Mouse (Mus musculus) urinary bladder, adult 2 months (tissue): ENCODE data around the gene Gm26566. TPM values are rescaled to one million over a fixed set of nuclear protein-coding genes. Genes with fewer than 3 reads are reported as not detected.
"Not testable (repeated sequence)": the region's sequence is repeated elsewhere in the genome, so short reads cannot be mapped to it uniquely, and the experiment has no call there.

Experiments used
- DNase-seq: peaks from one replicate; pipeline ENCODE4 v3.0.0; 2022; ENCODE audit warnings: low spot score
- polyA plus RNA-seq: library from polyadenylated mRNA; depleted of rRNA; stranded (reverse); fragments of >200 nt; gene quantifications from 2 replicates; pipeline ENCODE4 v1.2.3, GENCODE M21; 2012; rRNA removed

Gm26566 gene
- polyA plus RNA-seq, 1 experiment, result 0.66 TPM

GRCm38 (mm10) chr4:88739036-88739435 is 17.4 kb downstream of the Gm26566 start:
- DNase-seq, result no peak

GRCm38 (mm10) chr4:88741426-88741825 is 19.8 kb downstream of the Gm26566 start:
- DNase-seq, result no peak

- DNase-seq, result no peak
These were observed 21.3 kb downstream of the Gm26566 start for GRCm38 (mm10) chr4:88742771-88743371.

GRCm38 (mm10) chr4:88744207-88744606 is 22.6 kb downstream of the Gm26566 start:
- DNase-seq, result no peak

- no peak for DNase-seq
These were observed 28.3 kb downstream of the Gm26566 start for GRCm38 (mm10) chr4:88749926-88750325.

- peak; percentile 80 for DNase-seq
These were observed 33.3 kb downstream of the Gm26566 start, which contains the start of gene Gm13271 for GRCm38 (mm10) chr4:88754818-88755340. Gm13271 (plus strand) TSS chr4:88754868.

- not testable (repeated sequence) for DNase-seq
These were observed 35.2 kb downstream of the Gm26566 start for GRCm38 (mm10) chr4:88756581-88757513.

- peak; percentile 99 for DNase-seq
These were observed 36.0 kb downstream of the Gm26566 start for GRCm38 (mm10) chr4:88757628-88758031.

GRCm38 (mm10) chr4:88758751-88759150 is 37.1 kb downstream of the Gm26566 start:
- not testable (repeated sequence) for DNase-seq

- not testable (repeated sequence) for DNase-seq
These were observed 38.1 kb downstream of the Gm26566 start, which contains the start of gene Gm13283 for GRCm38 (mm10) chr4:88759610-88760268. Gm13283 (plus strand) TSS chr4:88760119.

GRCm38 (mm10) chr4:88760431-88760830 is 38.8 kb downstream of the Gm26566 start:
- DNase-seq, result peak; percentile 47

GRCm38 (mm10) chr4:88761776-88762175 is 40.2 kb downstream of the Gm26566 start:
- DNase-seq, result peak; percentile 83

GRCm38 (mm10) chr4:88762341-88762740 is 40.7 kb downstream of the Gm26566 start:
- peak; percentile 36 for DNase-seq

- not testable (repeated sequence) for DNase-seq
These were observed 41.9 kb downstream of the Gm26566 start for GRCm38 (mm10) chr4:88763384-88764018.

Other genes starting within 250 kb of the Gm26566 start
- gene Ifnb1, start 199.0 kb upstream of the Gm26566 start, polyA plus RNA-seq, result not detected in 2 replicates
- gene Ifna15, start 163.6 kb upstream of the Gm26566 start, polyA plus RNA-seq, result not detected in 2 replicates
- gene Ifna14, start 150.0 kb upstream of the Gm26566 start, polyA plus RNA-seq, result not detected in 2 replicates
- not detected in 2 replicates for gene Ifna9, start 129.4 kb upstream of the Gm26566 start, polyA plus RNA-seq
- not detected in 2 replicates for gene Ifna12, start 118.4 kb upstream of the Gm26566 start, polyA plus RNA-seq
- gene C87499, start 87.4 kb upstream of the Gm26566 start, polyA plus RNA-seq, result not detected in 2 replicates
- not detected in 2 replicates for gene Ifna13, start 77.3 kb upstream of the Gm26566 start, polyA plus RNA-seq
- gene Ifna16, start 44.9 kb upstream of the Gm26566 start, polyA plus RNA-seq, result not detected in 2 replicates
- not detected in 2 replicates for gene Ifna2, start 37.9 kb upstream of the Gm26566 start, polyA plus RNA-seq
- gene Ifnab, start 30.4 kb upstream of the Gm26566 start, polyA plus RNA-seq, result not detected in 2 replicates
- 40.0 and 42.0 TPM in 2 replicates for gene Klhl9, start 660 bp downstream of the Gm26566 start, polyA plus RNA-seq
- gene Gm13271, start 33.1 kb downstream of the Gm26566 start, polyA plus RNA-seq, result not detected in 2 replicates
- 0.04 and 0.10 TPM in 2 replicates for gene Gm13283, start 38.3 kb downstream of the Gm26566 start, polyA plus RNA-seq
- 0.07 TPM in 1 of 2 replicates, not detected in the other for gene Gm13290, start 52.0 kb downstream of the Gm26566 start, polyA plus RNA-seq
- gene Gm13289, start 55.1 kb downstream of the Gm26566 start, polyA plus RNA-seq, result not detected in 2 replicates
- gene Gm13272, start 58.0 kb downstream of the Gm26566 start, polyA plus RNA-seq, result not detected in 2 replicates
- 0.12 TPM in 1 of 2 replicates, not detected in the other for gene Ifnz, start 60.3 kb downstream of the Gm26566 start, polyA plus RNA-seq
- not detected in 2 replicates for gene Gm13276, start 63.9 kb downstream of the Gm26566 start, polyA plus RNA-seq
- gene Gm13277, start 66.8 kb downstream of the Gm26566 start, polyA plus RNA-seq, result not detected in 2 replicates
- not detected in 2 replicates for gene Gm13278, start 69.7 kb downstream of the Gm26566 start, polyA plus RNA-seq
- not detected in 2 replicates for gene Gm13275, start 72.7 kb downstream of the Gm26566 start, polyA plus RNA-seq
- not detected in 2 replicates for gene Gm13279, start 75.6 kb downstream of the Gm26566 start, polyA plus RNA-seq
- 0.07 TPM in 1 of 2 replicates, not detected in the other for gene Gm13285, start 77.9 kb downstream of the Gm26566 start, polyA plus RNA-seq
- 0.15 TPM in 1 of 2 replicates, not detected in the other for gene Gm13287, start 81.4 kb downstream of the Gm26566 start, polyA plus RNA-seq
- gene Gm13288, start 83.7 kb downstream of the Gm26566 start, polyA plus RNA-seq, result 0.01 TPM in 1 of 2 replicates, not detected in the other
- gene Ifna7, start 94.4 kb downstream of the Gm26566 start, polyA plus RNA-seq, result not detected in 2 replicates
- not detected in 2 replicates for gene Ifna11, start 98.2 kb downstream of the Gm26566 start, polyA plus RNA-seq
- gene Ifna6, start 105.6 kb downstream of the Gm26566 start, polyA plus RNA-seq, result not detected in 2 replicates
- gene Ifna5, start 113.7 kb downstream of the Gm26566 start, polyA plus RNA-seq, result not detected in 2 replicates
- not detected in 2 replicates for gene Ifna4, start 120.1 kb downstream of the Gm26566 start, polyA plus RNA-seq
- gene Ifna1, start 128.3 kb downstream of the Gm26566 start, polyA plus RNA-seq, result not detected in 2 replicates
- 0.48 and 0.80 TPM in 2 replicates for gene Ifne, start 158.4 kb downstream of the Gm26566 start, polyA plus RNA-seq